Mouse (Mus musculus): Measurements from ENCODE around the gene Uba7.

Gene Uba7

DNA sequence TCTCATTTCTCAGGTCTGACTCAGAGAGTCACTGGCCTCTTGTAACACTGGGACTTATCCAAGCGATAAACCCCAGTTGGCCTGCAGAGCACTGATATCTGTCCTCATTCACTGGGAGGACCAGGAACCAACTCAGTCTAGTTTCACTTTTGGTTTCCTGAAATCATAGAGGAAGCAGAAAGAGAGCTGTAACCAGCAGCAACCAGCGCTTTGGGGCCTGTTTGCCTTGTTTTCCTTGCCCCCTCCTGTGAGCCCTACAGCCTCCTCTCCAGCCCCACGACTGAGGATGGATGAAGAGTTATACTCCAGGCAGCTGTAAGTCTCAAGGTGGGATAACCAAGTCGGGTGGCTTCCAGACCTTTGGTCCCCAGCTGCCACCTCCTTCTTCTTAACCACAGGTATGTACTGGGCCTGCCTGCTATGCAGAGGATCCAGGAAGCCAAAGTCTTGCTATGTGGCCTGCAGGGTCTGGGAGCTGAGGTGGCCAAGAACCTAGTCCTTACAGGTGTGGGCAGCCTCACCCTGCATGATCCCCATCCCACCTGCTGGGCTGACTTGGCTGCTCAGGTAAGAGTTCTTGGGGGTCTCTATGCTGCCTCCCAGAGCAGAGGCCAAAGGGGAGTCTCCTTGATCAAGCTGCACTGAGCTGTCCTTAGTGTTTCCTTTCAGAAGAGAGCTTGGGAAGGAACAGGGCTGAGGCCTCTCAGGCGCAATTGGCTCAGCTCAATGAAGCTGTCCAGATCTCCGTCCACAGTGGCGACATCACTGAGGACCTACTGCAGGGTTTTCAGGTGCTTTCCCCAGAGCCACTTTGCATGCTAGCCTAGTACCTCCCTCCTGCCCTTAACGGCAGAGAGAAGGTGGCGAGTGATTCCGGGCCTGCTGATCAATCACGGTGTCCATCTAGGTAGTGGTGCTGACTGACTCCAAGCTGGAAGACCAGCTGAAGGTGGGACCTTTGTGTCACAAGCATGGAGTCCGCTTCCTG is at the start of gene Uba7:
TSS of gene Uba7 (plus strand) at position 107 of the 988 bp plus-strand sequence.
- peak; percentile 98 for DNase-seq (ENCODE audit: extremely low read depth, low read depth)

DNA sequence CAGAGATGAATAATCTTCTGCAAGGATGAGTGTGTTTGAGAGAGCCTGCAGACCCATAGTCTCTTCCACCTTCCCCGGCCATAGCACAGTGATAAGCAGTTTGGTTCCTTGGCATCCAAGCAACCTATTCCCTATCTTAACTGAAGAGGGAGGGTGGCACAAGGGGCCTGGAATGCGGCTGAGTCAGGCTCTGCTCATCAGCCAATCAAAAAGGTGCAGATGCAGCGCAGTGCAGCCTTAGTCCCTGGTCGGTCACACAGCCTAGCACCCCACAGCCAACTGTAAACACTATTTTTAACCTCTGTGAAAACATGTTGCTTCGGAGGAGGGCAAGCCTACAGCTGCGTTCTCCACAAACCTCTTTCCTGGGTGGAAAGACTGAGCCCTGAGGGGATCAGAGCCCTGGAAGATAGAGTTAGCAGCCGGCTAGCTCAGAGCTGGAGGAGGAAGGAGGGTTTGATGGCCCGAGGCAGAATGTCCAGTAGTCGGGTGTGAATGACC is 48.3 kb upstream of the Uba7 start:
- no peak for DNase-seq (ENCODE audit: extremely low read depth, low read depth)

DNA sequence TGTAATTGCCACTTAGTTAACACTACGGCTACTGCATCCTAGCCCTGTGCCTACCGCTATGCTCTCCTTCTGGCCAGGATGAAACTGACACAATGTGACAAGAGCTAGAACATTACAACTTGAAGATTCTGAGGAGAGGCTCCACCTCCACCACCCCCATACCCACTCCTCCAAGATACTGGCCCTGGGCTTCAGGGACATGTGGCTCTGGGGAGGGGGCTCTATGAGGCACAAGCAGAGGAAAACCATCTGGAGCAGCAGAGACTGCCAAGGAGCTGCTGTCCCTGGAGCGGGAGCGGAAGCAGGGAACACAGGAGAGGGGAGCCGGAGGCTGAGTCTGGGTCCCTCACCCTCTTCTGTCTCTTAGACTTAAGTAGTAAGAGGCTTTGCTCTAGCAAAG is 47.6 kb upstream of the Uba7 start:
- no peak for DNase-seq (ENCODE audit: extremely low read depth, low read depth)

DNA sequence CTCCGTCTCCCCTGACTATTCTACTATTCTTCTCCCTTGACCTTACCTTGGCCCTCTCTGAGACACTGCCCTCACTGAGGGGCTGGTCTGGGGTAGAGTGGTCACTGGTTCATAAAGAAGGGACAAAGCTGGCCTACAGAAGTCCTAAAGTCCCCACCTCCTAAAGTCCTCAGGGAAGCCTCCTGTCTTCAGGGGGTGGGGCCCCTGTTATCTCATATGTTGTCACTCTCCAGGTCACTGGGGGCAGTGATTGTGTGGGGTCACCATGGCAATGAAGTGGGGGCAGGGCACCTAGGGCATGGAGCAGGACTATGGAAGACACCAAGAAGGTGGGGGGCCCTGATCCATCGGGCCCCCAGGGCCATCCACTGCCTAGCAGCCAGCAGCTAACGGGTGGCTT is 47.1 kb upstream of the Uba7 start, which contains the start of gene Actl11:
TSS of gene Actl11 (plus strand) at position 301 of the 400 bp plus-strand sequence.
- DNase-seq (ENCODE audit: extremely low read depth, low read depth) = no peak

DNA sequence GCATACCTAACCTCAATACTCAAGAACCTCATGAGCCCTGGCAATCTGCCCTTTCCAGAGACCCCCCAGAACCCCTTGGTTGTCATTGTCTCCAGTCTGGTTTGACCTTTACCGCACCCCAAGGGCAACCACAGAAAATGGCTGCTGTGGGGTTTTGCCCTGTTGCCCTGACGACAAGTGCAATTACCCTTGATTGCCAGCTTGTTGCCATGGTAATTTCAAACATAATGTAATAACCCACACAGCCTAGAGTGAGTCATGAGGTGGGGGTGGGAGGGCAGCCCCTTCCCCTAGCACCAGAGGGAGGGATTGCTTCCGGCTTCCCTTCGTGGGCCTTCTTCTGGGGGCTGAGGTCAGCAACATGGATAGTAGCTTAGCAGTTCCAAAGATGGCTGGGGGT is 43.1 kb upstream of the Uba7 start:
- DNase-seq (ENCODE audit: extremely low read depth, low read depth) = no peak

DNA sequence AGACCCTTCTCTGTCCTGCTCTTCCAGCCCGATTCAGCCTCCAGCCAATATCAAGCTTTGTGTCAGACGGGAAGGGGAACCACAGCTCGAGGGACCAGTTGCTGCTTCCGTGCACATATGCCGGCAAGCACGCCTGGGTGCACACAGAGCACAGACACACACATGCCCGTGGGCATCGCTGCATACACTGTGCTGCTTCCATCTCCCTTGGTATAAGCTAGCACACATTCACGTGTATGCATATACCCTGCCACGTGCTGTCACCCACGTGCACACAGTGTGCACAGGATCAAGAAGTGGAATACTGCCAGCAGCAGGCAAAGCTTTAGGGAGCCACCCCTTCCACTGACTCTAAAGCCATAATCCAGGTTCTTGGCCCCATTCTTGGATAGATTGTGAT is 41.2 kb upstream of the Uba7 start:
- no peak for DNase-seq (ENCODE audit: extremely low read depth, low read depth)

DNA sequence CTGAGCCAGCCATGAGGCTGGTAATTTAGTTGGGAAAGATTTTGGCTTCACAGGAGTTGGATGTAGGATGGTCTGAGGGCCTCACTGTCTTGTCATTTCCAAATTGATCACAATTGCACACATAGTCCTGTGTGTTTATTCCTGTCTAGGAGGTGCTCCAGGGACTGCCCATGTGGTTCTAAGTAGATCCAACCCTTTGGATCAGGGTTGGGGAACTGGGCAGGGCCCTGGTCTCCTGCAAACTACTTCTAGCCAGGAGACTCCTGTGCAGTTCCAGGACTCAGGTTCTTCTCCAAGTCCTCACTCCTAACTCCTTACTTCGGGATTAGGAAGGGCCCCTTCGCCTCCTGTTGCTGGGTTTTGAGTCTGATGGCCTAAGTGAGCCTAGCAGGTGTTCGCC is 39.9 kb upstream of the Uba7 start, which contains the start of gene Camkv:
TSS of gene Camkv (plus strand) at position 301 of the 400 bp plus-strand sequence.
- DNase-seq (ENCODE audit: extremely low read depth, low read depth) = no peak

DNA sequence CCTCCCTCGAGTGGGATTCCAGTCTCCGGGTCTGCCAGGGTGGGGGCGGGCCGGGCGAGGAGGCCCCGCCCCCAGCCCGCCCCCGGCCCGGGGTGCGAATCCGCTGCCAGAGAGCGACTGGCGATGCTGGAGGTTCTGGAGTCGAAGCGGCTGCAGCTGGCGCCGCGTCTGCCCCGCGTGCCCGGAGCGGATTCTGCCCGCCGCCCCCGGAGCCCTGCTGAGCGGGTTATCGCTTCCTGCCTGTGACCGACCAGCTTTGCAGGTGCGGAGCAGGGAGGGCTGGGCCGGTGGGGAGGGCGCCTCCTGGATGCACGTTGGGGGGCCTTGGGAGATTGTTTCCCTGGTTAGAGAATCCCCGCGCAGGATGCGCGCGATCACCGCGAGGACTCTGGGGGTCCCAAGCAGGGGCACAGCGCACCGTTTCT is 39.5 kb upstream of the Uba7 start:
- no peak for DNase-seq (ENCODE audit: extremely low read depth, low read depth)

DNA sequence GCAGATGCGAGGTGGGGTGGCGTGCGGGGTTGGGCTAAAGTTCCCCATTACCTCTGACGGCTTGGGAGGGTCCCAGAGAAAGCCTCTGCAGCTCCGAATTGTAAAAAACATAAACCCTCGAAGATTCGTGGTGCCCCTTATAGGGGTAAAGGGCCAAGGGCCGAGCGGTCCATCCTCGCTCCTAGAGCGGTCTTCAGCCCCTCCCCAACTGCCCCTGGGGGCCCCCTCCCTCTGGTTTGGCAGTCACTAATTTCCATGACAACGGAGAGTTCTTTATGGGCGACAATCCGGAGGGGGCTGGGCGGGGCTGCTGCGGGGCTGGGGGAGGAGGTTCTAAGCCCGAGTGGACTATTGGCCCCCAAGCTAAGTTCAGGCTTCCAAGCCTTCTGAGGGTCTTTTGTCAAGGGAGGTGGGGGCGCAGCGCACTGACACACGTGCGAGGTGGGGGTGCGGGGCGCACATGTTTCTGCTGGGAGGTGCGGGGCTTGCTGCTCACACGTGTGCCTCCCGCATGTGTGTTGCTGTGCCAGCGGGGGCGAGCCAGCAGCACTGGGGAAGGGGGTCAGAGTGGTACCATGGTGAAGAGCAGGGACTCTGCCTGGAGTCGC is 39.0 kb upstream of the Uba7 start:
- DNase-seq (ENCODE audit: extremely low read depth, low read depth) = no peak

DNA sequence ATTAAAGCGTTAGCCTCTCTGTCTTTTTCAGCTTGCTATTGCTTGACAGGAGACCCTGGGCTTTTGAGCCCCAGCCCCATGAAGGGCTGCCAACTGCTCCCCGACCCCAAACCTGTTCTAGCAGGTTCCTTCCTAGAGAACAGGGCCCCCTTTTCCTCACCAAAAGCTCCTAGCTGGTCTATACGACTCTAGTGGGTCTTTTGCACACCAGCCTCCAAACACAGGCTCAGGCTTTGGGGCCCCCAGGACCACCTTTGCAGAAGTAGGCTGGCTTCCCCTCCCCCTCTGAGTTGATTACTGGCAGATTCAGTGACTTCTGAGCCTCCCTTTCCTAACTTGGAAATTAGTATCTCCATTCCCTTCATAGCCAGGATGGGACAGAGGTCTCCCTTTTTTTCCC is 38.5 kb upstream of the Uba7 start:
- DNase-seq (ENCODE audit: extremely low read depth, low read depth) = no peak

DNA sequence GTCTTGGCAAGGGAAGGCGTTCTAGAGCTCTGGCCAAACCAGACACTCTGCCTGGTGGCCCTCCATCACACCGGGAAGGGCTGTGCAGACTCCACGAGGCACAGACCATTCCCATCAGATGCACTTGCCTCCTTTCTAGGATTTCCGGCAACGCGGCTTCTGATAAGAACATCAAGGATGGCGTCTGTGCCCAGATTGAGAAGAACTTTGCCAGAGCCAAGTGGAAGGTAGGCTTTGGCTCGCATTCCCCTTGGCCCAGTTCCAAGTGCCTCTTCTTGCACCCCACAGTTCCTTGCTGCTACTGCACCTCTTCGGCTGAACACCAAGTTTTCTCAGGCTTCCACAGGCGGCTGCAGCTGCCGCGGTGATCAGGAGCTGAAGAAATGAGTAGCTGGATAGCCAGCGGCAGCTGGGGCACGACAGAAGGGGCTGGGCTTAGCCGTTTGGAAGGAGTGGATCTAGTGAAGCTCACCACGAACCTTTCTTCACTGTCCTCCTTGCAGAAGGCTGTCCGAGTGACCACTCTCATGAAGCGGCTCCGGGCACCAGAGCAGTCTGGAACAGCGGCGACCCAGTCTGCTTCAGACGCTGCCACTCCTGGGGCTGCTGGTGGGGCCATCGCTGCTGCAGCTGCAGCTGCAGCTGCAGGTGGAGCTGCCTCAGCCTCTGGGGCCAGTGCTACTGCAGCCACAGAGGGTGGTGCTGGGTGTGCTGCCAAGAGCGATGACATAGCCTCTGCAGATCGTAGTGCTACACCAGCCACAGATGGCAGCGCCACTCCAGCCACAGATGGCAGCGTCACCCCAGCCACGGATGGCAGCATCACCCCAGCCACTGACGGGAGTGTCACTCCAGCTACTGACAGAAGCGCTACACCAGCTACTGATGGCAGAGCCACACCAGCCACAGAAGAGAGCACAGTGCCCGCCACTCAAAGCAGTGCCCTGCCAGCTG is 27.8 kb upstream of the Uba7 start:
- no peak for DNase-seq (ENCODE audit: extremely low read depth, low read depth)

DNA sequence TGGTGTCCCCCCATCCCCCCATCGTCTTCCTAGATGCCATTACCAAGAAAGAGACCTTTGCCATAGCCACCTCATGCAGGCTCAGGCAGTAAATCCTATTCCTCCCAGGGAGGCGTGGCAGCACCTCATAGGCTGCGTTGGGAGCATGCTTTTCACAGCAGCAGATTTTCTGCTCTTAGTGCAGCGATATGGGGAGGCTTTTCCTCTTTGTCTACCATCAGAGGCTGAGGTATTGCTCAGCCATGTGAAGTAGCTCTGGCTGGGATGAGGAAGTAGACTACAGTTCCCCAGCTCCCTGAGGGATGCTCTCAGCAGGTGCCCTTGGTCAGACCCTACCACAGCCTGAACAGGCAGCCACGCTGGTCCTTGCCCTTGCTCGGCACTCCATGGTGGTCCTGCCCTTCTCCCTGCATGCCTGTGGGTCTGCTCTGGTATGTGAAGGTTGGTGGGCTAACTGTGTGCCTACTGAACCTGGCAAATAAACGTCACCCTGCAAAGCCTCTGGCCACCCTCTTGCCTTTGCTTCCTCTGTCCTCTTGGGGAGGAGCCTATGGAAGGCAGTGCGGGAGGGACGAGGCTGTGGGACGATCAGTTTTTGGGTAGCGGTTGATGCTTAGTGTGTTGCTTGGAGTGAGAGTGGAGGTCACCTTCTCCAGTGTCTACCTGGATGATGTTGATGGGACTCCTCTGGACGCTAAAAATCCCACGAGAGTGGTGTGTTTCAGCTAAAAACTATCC is 26.0 kb upstream of the Uba7 start:
- DNase-seq (ENCODE audit: extremely low read depth, low read depth) = no peak

DNA sequence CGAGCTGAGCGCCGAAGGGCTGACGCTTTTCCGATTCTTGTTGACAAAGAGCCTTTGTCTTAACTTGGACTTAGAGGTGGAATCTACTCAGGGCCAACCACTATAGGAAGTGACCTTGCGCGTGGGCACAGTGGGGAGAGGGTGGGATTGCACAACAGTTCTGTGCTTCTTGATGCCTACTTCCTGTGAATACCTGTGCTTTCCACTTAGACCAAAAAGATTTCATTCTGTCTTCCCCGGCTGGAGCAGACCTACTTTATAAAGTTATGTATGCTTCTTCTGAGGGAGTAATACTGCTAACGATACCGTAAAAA is 25.4 kb upstream of the Uba7 start, which contains the start of gene Traip:
TSS of gene Traip (plus strand) at position 215 of the 314 bp plus-strand sequence.
- no peak for DNase-seq (ENCODE audit: extremely low read depth, low read depth)

DNA sequence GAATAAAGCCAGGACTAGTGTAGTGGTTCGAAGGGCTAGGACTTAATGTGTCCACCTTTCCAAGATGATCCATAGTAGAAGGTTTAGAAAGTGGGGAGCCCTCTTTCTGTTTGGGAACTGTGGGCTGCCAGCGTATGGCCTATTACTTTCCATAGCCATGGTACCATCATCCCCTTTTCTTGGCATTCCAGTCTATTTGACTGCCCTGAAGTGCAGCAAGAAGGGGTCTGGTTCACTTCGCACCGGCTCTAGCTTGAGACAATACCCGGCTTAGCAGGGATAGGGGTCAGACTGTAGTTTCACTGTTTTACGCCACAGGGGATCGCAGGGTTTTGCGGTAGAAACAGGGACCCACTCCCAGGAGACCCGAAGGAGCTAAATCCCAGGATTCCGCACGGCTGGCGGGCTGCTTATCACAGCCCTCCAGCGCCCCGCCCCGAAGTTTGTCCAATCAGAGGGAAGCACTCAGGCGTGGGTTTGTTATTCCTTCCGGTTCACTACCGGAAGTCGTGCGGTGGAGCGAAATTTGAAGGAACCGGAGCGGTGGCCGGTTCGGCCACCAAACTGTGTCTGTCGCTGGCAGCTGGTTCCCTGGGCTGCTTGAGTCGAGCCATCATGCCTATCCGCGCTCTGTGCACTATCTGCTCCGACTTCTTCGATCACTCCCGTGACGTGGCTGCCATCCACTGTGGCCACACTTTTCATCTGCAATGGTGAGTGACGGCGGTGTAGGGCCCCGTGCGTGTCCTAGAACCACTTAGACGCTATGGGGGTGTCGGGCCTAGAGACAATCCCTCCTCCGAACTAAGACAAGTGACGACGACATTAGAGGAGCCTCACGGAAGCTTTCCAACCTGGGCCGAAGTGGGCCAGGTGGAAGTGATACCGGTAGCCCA is 24.6 kb upstream of the Uba7 start:
- peak; percentile 79 for DNase-seq (ENCODE audit: extremely low read depth, low read depth)

DNA sequence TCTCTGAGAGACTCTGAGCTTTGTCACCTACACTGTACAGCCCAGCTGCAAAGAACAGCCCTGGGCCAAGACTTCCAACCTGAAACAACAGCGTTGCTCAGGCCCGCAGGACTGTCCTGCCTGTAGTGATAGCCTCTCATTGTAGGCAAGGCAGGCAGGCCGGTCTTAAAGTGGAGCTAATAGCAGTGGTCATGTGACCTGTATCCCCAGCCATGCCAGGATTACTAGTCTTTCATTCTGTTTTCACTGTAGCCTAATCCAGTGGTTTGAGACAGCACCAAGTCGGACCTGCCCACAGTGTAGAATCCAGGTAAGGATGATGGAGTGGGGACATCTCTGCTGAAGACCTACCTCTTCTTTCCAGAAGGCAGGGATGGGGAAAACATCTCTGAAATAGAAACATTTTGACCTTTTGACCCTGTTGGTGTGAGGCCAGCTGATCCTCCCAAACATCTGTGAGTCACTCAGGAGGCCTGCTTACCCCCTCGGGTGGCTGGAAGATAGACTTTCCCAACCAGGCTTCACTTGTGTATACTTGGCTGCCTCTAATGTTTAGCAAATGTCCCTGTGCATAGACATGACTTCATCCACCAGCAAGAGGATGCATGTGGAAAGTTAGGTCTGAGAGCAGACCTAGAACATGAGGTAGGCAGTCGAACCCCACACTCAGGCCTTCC is 19.6 kb upstream of the Uba7 start:
- no peak for DNase-seq (ENCODE audit: extremely low read depth, low read depth)

DNA sequence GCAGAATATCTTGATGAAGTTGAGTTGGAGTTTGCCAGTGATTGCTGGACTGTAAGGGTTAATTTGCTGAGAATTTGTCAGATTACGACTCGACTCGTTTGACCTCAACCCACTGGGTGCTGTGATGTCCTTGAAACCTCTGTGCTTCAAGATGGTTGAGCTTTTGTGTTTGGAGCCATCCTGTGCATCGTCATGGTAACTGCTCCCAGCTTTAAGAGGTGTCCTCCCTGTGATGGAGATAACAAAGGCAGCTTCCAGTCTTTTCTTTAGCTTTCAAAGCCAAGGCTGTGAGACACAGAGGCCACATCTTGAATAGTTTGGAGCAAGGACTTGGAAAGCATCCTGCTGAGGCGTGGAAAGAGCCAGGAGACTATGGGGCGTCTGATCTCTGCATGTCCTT is 18.2 kb upstream of the Uba7 start:
- DNase-seq (ENCODE audit: extremely low read depth, low read depth) = no peak

DNA sequence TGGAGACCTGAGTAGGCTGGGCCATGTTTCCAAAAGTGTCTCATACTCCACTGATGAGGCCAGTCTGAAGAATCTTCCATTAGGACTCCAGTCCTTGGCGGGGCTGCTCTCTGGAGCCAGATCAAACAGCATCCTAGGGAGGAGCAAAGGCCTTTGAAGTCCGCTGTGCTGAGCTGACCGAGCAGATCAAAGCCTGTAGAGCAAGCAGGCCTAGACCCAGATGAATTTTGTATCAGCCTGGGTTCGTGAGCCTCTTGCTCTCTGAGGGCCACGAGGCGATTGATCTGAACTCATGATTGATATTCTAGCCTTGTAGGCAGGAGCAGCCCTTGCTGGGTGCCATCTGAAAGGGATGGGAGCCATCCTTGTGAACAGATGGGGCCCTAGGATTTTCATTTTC is 15.4 kb upstream of the Uba7 start:
- no peak for DNase-seq (ENCODE audit: extremely low read depth, low read depth)

DNA sequence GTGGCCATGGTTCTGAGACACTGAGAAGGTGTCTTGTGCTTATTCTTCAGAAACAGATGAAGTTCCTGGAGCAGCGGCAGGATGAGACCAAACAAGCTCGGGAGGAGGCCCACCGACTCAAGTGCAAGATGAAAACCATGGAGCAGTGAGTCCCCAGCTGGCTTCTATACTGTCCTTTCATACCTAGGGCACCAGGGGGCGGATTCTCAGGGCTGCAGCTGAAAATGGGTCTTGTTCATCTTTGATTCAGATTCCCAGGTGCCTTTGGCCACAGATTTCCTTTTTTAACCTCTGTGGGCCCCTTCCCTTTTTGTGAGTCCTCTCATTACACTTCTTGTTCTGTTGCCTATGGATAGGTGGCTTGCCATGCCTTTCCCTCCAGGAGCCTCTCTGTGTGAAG is 14.4 kb upstream of the Uba7 start:
- no peak for DNase-seq (ENCODE audit: extremely low read depth, low read depth)

DNA sequence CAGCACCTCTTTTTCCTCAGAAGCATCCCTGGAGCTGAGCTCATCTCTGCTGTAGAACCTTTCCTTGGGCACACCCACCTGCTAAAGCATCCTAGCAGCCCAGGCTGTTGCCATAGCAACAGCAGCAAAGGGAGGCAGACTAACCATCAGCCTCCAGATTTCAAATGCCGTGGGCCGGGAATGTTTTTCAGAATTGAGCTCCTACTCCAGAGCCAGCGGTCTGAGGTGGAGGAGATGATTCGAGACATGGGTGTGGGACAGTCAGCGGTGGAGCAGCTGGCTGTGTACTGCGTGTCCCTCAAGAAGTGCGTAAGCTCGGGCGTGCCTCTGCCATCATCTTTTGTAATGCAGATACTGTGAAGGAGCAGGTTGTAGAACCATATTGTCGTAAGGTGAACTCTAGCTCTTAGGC is 13.9 kb upstream of the Uba7 start:
- no peak for DNase-seq (ENCODE audit: extremely low read depth, low read depth)

Data from MEL-GATA-1-ER (cell line).